Mouse (Mus musculus): Measurements from ENCODE around the gene Igll1.
"Not testable (repeated sequence)": the region's sequence is repeated elsewhere in the genome, so short reads cannot be mapped to it uniquely, and the experiment has no call there.

Igll1 gene

DNA sequence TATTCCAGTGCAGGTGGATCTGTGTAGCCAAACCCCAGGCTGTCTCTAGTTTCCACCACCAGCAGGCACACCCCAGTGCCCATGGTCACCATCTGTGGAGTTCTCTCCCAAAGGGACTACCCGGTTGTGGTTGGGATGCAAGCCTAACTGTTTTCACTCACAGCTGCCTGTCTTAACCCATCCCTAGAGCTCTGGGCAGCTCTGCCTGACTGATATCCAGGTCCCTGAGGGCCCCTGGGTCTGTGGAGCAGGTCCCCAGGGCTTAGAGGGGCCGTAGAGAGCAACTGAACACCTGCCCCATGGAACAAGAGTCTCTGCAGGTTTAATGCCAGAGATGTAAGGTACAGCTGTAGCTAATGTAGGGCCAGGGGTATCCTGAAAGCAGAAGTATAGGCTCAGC lies at the start of gene Igll1:
Gene Igll1 (minus strand): TSS at position 8 of the 400 bp plus-strand sequence.
- DNase-seq = no peak

GRCm38 (mm10) chr16:16913440-16913839 lies 49.7 kb upstream of the Igll1 start:
- DNase-seq = no peak

DNA sequence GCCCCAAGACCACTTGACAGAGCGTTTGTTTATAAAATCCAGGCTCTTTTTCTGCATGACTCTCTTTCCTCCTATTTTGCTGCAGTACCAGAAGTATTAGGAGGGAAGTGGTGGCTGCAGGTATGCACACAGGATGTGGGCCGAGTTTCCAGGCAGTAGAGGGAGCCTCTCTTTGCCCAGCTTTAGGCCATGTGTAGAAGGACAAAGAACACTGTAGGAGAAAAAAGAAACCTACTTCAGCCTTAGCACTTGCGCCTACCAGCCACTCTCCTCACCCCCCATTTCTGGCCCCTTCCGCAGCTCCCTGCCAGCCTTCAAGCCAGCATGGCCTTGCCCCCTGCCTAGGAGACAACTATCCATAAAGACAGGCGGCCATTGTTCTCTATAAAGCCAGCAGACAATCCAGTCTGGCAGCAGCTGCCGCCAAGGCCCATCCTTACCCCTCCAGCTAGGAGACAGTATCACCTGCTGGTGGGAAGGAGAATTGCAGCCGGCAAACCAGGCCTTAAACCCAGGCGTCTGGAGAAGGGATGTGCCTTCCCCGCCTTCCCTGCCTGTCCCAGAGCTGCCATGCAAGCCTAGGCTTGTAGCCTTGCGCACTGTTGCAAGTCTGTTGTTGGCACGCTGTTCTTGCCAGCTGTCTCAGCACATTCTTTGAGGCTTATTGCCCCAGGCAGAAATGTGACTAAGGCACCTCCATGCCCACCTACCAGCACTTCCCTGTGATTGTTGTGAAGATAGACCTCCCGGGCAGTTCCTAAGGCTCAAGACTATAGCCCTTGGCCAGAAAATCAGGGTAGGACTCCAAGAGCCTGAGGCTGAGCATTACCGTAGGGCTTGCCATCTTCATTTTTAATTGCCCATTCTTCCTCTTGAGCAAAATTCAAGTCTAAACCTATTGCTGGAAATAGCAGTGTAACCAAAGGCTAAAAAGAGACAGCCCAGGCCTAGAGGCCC lies 48.1 kb upstream of the Igll1 start:
- DNase-seq = peak; percentile 74

DNA sequence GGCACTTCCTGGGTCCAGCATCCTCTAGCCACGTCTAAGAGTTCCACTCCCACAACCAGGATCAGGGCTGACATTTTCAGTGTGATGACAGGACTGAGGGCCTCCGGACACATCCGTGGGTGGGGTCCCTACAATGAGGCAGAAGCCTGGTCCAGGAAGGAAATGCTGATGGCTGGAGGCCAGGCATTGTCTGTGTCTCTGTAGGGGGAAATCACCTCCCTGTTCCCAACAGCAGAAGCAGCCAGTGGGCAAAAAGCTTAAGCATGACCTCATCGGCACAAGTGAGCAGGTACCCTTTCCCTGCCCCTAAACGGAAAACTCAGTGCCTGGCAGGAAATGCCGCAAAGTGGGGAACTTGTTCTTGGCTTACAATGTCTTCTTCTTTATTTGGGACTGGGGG lies 44.0 kb upstream of the Igll1 start:
- DNase-seq = no peak

DNA sequence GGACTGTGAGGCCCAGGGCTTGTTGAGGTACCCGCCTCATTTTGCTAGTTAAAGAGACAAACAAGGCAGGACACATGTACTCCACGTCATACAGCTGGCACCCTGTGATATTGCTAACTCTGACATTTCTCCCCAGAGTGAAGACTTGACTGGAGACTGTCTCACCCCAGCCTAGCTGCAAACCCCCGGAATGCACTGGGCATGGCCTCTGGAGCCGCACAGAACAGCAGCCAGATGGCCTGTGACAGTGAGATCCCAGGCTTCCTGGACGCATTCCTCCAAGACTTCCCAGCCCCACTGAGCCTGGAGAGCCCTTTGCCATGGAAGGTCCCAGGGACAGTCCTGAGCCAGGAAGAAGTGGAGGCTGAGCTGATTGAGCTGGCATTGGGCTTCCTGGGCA lies 39.4 kb upstream of the Igll1 start:
- no peak for DNase-seq

DNA sequence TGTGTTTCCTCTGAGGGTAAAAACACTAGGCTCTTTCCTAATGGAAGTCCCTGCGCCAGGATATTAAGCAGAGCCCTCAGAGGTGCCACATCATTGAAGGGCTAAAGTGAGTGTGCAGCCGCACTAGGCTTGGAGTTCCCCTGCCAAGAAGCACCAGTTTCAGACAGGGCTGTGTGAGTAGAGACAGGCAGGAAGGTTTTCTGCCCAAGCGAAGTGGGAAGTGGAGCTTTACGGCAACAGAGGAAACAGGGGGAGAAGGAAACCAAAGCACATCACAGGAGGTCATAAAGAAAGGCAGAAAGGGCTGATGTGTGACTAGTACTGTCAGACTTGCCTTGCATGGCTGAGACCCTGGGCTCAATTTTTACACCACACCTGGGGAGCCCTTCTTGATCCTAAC lies 38.5 kb upstream of the Igll1 start:
- no peak for DNase-seq

GRCm38 (mm10) chr16:16897056-16897584 lies 33.3 kb upstream of the Igll1 start:
- peak; percentile 33 for DNase-seq

- DNase-seq = peak; percentile 96
Observed at GRCm38 (mm10) chr16:16896382-16897055, 32.7 kb upstream of the Igll1 start, which contains the start of gene Ppm1f. Gene Ppm1f, plus strand, starts transcription at chr16:16896469.

- no peak for DNase-seq
Observed at GRCm38 (mm10) chr16:16896015-16896381, 32.2 kb upstream of the Igll1 start.

- no peak for DNase-seq
Observed at GRCm38 (mm10) chr16:16892366-16892765, 28.6 kb upstream of the Igll1 start.

- no peak for DNase-seq
Observed at GRCm38 (mm10) chr16:16888341-16888740, 24.6 kb upstream of the Igll1 start.

GRCm38 (mm10) chr16:16879025-16879424 lies 15.2 kb upstream of the Igll1 start:
- no peak for DNase-seq

- DNase-seq = peak; percentile 90
Observed at GRCm38 (mm10) chr16:16870617-16871331, 7.0 kb upstream of the Igll1 start, which contains the start of the genes Top3b and Vpreb1. Gene Top3b, plus strand, starts transcription at chr16:16870736. Gene Vpreb1, minus strand, starts transcription at chr16:16870843.

- no peak for DNase-seq
Observed at GRCm38 (mm10) chr16:16870241-16870616, 6.4 kb upstream of the Igll1 start.

DNA sequence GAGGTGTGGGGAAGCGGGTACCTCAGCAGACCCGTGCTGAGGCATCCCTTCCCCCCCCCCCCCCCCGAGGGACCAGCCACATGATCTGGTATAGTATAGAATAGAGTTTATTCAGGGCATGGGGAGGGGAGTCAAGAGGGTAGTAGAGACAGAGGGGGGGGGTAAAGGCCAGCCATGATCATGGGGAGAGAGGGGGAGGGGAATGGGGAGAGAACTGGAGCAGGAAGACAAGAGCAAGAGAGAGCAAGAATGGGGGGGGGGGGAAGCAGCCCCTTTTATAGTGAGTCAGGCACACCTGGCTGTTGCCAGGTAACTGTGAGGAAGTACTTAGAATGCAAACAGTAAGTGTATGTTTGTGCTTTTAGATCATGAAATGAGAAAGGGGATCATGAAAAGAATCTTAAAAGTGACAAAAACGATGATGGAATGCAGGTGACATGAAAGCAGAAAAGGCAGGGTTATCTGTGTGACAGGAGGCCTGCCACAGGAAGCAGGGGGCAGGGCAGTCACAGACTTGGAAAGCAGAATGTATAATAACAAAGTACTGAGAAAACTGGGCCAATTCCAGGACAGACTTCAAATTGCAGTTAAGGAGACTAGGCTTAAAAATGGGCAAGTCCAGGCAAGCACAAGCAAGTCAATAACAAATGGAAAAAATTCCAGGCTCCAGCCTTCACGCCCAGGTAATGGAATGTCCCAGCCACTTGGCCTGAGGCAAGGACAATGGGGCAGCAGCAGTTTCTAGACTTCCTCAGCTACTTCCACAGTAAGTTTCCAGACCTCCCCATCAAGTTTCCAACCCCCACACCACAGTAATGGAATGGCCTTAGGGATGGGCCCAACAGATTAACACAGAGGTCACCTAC lies 2.1 kb upstream of the Igll1 start:
- no peak for DNase-seq

GRCm38 (mm10) chr16:16865217-16865616 lies 1.4 kb upstream of the Igll1 start:
- DNase-seq = no peak

GRCm38 (mm10) chr16:16862288-16862687 lies 1.5 kb downstream of the Igll1 start:
- no peak for DNase-seq

DNA sequence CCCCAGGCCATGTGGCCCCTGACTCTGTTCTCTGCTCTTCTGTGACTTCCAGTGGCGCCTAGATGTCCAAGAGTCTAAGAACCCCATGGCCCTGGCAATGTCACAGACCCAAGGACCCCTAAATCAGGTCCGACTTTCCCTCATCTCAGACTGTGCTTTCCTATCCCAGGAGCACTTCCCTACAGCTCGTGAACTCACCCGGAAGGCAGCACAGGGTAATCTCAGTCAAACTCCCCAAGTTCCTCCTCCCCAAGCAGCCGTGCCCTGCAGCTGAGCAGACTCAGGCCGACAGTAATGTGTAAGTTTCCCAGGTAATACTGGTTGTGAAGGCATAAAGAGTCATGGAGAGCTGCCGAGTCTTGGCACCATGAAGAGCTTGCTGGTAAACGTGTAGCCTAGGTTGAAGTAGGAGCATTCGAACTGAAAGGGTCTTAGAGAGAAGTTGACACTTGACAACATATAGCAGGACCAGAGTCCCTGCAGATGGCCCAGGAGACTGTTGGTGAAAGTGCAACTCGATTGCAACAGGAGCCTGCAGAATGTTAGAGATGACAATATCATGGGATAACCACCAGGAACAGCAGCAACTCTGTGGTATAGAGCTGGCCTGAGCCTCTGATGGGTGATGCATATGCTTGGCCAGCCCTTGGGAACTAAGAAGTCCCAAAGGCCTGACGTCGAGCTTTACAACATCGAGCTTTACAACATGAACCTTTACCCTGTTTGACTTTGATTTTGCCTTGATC lies 6.9 kb downstream of the Igll1 start:
- no peak for DNase-seq

DNA sequence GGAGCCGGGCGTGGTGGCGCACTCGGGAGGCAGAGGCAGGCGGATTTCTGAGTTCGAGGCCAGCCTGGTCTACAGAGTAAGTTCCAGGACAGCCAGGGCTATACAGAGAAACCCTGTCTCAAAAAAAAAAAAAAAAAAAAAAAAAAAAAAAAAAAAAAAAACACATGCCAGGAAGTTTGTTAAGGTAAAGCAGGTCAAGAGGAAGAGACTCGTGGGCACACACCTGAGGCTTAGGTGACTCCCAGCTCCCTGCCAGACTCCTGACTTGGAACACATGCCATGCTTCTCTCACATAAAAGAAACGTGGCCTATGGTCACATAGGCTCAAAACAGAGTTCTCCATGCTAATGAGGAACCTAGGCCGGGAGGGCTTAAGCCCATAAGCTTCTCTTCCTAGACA lies 7.7 kb downstream of the Igll1 start:
- not testable (repeated sequence) for DNase-seq

- no peak for DNase-seq
Observed at GRCm38 (mm10) chr16:16855541-16855940, 8.2 kb downstream of the Igll1 start.

DNA sequence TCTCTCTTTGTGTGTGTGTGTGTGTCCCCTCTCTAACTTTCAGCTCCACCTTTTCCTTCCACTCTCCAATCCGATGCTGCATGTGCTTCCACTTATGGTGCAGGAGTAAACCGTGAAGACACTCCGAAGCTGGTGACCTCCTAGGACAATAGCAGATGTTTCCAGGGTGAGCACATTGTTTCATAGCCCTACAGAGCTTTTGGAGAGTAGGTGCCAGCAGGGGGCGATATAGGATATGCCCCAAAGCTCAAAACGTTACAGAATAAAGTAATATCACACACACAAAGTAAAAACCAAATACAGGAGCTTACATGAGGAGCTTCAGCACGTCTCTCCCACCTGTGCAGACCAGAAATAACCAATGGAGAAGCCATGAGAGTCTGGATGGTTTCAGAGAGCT lies 8.9 kb downstream of the Igll1 start:
- no peak for DNase-seq

Data from cerebellum, adult 9-10 months (tissue).